Mouse (Mus musculus): ENCODE measurements around the gene Mst1r. TPM values are rescaled to one million over a fixed set of nuclear protein-coding genes. Genes with fewer than 3 reads are reported as not detected.

Mst1r gene
- not detected for polyA plus RNA-seq (2014; fragmentation: Illumina TruSeq; extraction: RNeasy Lipid Tissue Mini Kit (QIAGEN cat#74804); ENCODE audit: low read depth, low replicate concordance)

GRCm38 (mm10) chr9:107906252-107906966 is at the start of gene Mst1r:
Gene Mst1r (plus strand): TSS chr9:107906873.

GRCm38 (mm10) chr9:107873137-107873536 is 33.5 kb upstream of the Mst1r start, which contains the start of gene Rbm6:
Gene Rbm6 (minus strand): TSS chr9:107873237.

GRCm38 (mm10) chr9:107887804-107888266 is 18.8 kb upstream of the Mst1r start, which contains the start of gene Mon1a:
Gene Mon1a (plus strand): TSS chr9:107888151.

GRCm38 (mm10) chr9:107928169-107928568 is 21.5 kb downstream of the Mst1r start, which contains the start of gene Actl11:
Gene Actl11 (plus strand): TSS chr9:107928469.

GRCm38 (mm10) chr9:107935374-107935773 is 28.7 kb downstream of the Mst1r start, which contains the start of gene Camkv:
Gene Camkv (plus strand): TSS chr9:107935674.

GRCm38 (mm10) chr9:107949922-107950235 is 43.2 kb downstream of the Mst1r start, which contains the start of gene Traip:
Gene Traip (plus strand): TSS chr9:107950136.

Other genes with a start within 250 kb of the Mst1r start
- gene Slc38a3, start 237.3 kb upstream of the Mst1r start, polyA plus RNA-seq (2014; fragmentation: Illumina TruSeq; extraction: RNeasy Lipid Tissue Mini Kit (QIAGEN cat#74804); ENCODE audit: low read depth, low replicate concordance), result 1.4 TPM
- not detected for gene Gnat1, start 227.2 kb upstream of the Mst1r start, polyA plus RNA-seq (2014; fragmentation: Illumina TruSeq; extraction: RNeasy Lipid Tissue Mini Kit (QIAGEN cat#74804); ENCODE audit: low read depth, low replicate concordance)
- 1.9 TPM for gene Sema3f, start 196.4 kb upstream of the Mst1r start, polyA plus RNA-seq (2014; fragmentation: Illumina TruSeq; extraction: RNeasy Lipid Tissue Mini Kit (QIAGEN cat#74804); ENCODE audit: low read depth, low replicate concordance)
- gene Rbm5, start 135.9 kb upstream of the Mst1r start, polyA plus RNA-seq (2014; fragmentation: Illumina TruSeq; extraction: RNeasy Lipid Tissue Mini Kit (QIAGEN cat#74804); ENCODE audit: low read depth, low replicate concordance), result 90.8 TPM
- 64.7 TPM for gene Rbm6, start 33.6 kb upstream of the Mst1r start, polyA plus RNA-seq (2014; fragmentation: Illumina TruSeq; extraction: RNeasy Lipid Tissue Mini Kit (QIAGEN cat#74804); ENCODE audit: low read depth, low replicate concordance)
- not detected for gene Mon1a, start 18.7 kb upstream of the Mst1r start, polyA plus RNA-seq (2014; fragmentation: Illumina TruSeq; extraction: RNeasy Lipid Tissue Mini Kit (QIAGEN cat#74804); ENCODE audit: low read depth, low replicate concordance)
- not detected for gene Actl11, start 21.6 kb downstream of the Mst1r start, polyA plus RNA-seq (2014; fragmentation: Illumina TruSeq; extraction: RNeasy Lipid Tissue Mini Kit (QIAGEN cat#74804); ENCODE audit: low read depth, low replicate concordance)
- not detected for gene Camkv, start 28.8 kb downstream of the Mst1r start, polyA plus RNA-seq (2014; fragmentation: Illumina TruSeq; extraction: RNeasy Lipid Tissue Mini Kit (QIAGEN cat#74804); ENCODE audit: low read depth, low replicate concordance)
- not detected for gene Traip, start 43.3 kb downstream of the Mst1r start, polyA plus RNA-seq (2014; fragmentation: Illumina TruSeq; extraction: RNeasy Lipid Tissue Mini Kit (QIAGEN cat#74804); ENCODE audit: low read depth, low replicate concordance)
- 1.1 TPM for gene Uba7, start 68.6 kb downstream of the Mst1r start, polyA plus RNA-seq (2014; fragmentation: Illumina TruSeq; extraction: RNeasy Lipid Tissue Mini Kit (QIAGEN cat#74804); ENCODE audit: low read depth, low replicate concordance)
- 0.32 TPM for gene Gm20661, start 76.2 kb downstream of the Mst1r start, polyA plus RNA-seq (2014; fragmentation: Illumina TruSeq; extraction: RNeasy Lipid Tissue Mini Kit (QIAGEN cat#74804); ENCODE audit: low read depth, low replicate concordance)
- gene Inka1, start 79.0 kb downstream of the Mst1r start, polyA plus RNA-seq (2014; fragmentation: Illumina TruSeq; extraction: RNeasy Lipid Tissue Mini Kit (QIAGEN cat#74804); ENCODE audit: low read depth, low replicate concordance), result not detected
- gene Cdhr4, start 85.6 kb downstream of the Mst1r start, polyA plus RNA-seq (2014; fragmentation: Illumina TruSeq; extraction: RNeasy Lipid Tissue Mini Kit (QIAGEN cat#74804); ENCODE audit: low read depth, low replicate concordance), result not detected
- gene Gm20662, start 89.5 kb downstream of the Mst1r start, polyA plus RNA-seq (2014; fragmentation: Illumina TruSeq; extraction: RNeasy Lipid Tissue Mini Kit (QIAGEN cat#74804); ENCODE audit: low read depth, low replicate concordance), result not detected
- 65.5 TPM for gene Ip6k1, start 95.6 kb downstream of the Mst1r start, polyA plus RNA-seq (2014; fragmentation: Illumina TruSeq; extraction: RNeasy Lipid Tissue Mini Kit (QIAGEN cat#74804); ENCODE audit: low read depth, low replicate concordance)
- 1.1 TPM for gene Gmppb, start 142.4 kb downstream of the Mst1r start, polyA plus RNA-seq (2014; fragmentation: Illumina TruSeq; extraction: RNeasy Lipid Tissue Mini Kit (QIAGEN cat#74804); ENCODE audit: low read depth, low replicate concordance)
- not detected for gene Amigo3, start 146.3 kb downstream of the Mst1r start, polyA plus RNA-seq (2014; fragmentation: Illumina TruSeq; extraction: RNeasy Lipid Tissue Mini Kit (QIAGEN cat#74804); ENCODE audit: low read depth, low replicate concordance)
- gene Mst1, start 173.6 kb downstream of the Mst1r start, polyA plus RNA-seq (2014; fragmentation: Illumina TruSeq; extraction: RNeasy Lipid Tissue Mini Kit (QIAGEN cat#74804); ENCODE audit: low read depth, low replicate concordance), result not detected
- 1.6 TPM for gene Rnf123, start 176.5 kb downstream of the Mst1r start, polyA plus RNA-seq (2014; fragmentation: Illumina TruSeq; extraction: RNeasy Lipid Tissue Mini Kit (QIAGEN cat#74804); ENCODE audit: low read depth, low replicate concordance)
- 48.3 TPM for gene Apeh, start 187.7 kb downstream of the Mst1r start, polyA plus RNA-seq (2014; fragmentation: Illumina TruSeq; extraction: RNeasy Lipid Tissue Mini Kit (QIAGEN cat#74804); ENCODE audit: low read depth, low replicate concordance)

Measured in kidney, adult 10 weeks (tissue).